Mouse (Mus musculus): Measurements from ENCODE around the gene Hoxb4.

Hoxb4 gene

GRCm38 (mm10) chr11:96313806-96314428, 4.2 kb upstream of the Hoxb4 start:
- peak in 1 of 2 experiments; percentile 23 for DNase-seq (ENCODE audit: low spot score in 2 of 2)

GRCm38 (mm10) chr11:96314671-96315343, 3.3 kb upstream of the Hoxb4 start:
- DNase-seq (ENCODE audit: low spot score in 2 of 2), result peak in 1 of 2 experiments; percentile 53

GRCm38 (mm10) chr11:96315344-96315681, 2.8 kb upstream of the Hoxb4 start:
- peak in 1 of 2 experiments; percentile 52 for DNase-seq (ENCODE audit: low spot score in 2 of 2)

- peak in 1 of 2 experiments; percentile 9 for DNase-seq (ENCODE audit: low spot score in 2 of 2)
Observed at GRCm38 (mm10) chr11:96316696-96317607, 1.1 kb upstream of the Hoxb4 start.

GRCm38 (mm10) chr11:96318368-96319070, 452 bp downstream of the Hoxb4 start:
- DNase-seq (ENCODE audit: low spot score in 2 of 2), result peak; percentile 48 to 61

- DNase-seq (ENCODE audit: low spot score in 2 of 2), result peak in 1 of 2 experiments; percentile 26
Observed at GRCm38 (mm10) chr11:96319071-96319902, 1.2 kb downstream of the Hoxb4 start.

- peak in 1 of 2 experiments; percentile 58 for DNase-seq (ENCODE audit: low spot score in 2 of 2)
Observed at GRCm38 (mm10) chr11:96319910-96320309, 1.8 kb downstream of the Hoxb4 start.

- DNase-seq (ENCODE audit: low spot score in 2 of 2), result peak in 1 of 2 experiments; percentile 16
Observed at GRCm38 (mm10) chr11:96320688-96321087, 2.6 kb downstream of the Hoxb4 start.

- no peak for DNase-seq (ENCODE audit: low spot score in 2 of 2)
Observed at GRCm38 (mm10) chr11:96321846-96322245, 3.8 kb downstream of the Hoxb4 start.

GRCm38 (mm10) chr11:96322738-96323137, 4.7 kb downstream of the Hoxb4 start:
- DNase-seq (ENCODE audit: low spot score in 2 of 2), result no peak

GRCm38 (mm10) chr11:96323154-96323553, 5.1 kb downstream of the Hoxb4 start, which contains the start of gene Hoxb3:
Gene Hoxb3, plus strand, starts transcription at chr11:96323326.
- no peak for DNase-seq (ENCODE audit: low spot score in 2 of 2)

GRCm38 (mm10) chr11:96324125-96324524, 6.1 kb downstream of the Hoxb4 start:
- DNase-seq (ENCODE audit: low spot score in 2 of 2), result no peak

GRCm38 (mm10) chr11:96324965-96325364, 6.9 kb downstream of the Hoxb4 start:
- DNase-seq (ENCODE audit: low spot score in 2 of 2), result no peak

GRCm38 (mm10) chr11:96325747-96326212, 7.7 kb downstream of the Hoxb4 start:
- no peak for DNase-seq (ENCODE audit: low spot score in 2 of 2)

- DNase-seq (ENCODE audit: low spot score in 2 of 2), result no peak
Observed at GRCm38 (mm10) chr11:96326705-96327104, 8.6 kb downstream of the Hoxb4 start.

- no peak for DNase-seq (ENCODE audit: low spot score in 2 of 2)
Observed at GRCm38 (mm10) chr11:96327122-96327521, 9.1 kb downstream of the Hoxb4 start.

- DNase-seq (ENCODE audit: low spot score in 2 of 2), result no peak
Observed at GRCm38 (mm10) chr11:96327750-96328149, 9.7 kb downstream of the Hoxb4 start.

GRCm38 (mm10) chr11:96328605-96329004, 10.5 kb downstream of the Hoxb4 start:
- DNase-seq (ENCODE audit: low spot score in 2 of 2), result no peak

- DNase-seq (ENCODE audit: low spot score in 2 of 2), result no peak
Observed at GRCm38 (mm10) chr11:96332105-96332504, 14.0 kb downstream of the Hoxb4 start.

GRCm38 (mm10) chr11:96332618-96333032, 14.6 kb downstream of the Hoxb4 start:
- DNase-seq (ENCODE audit: low spot score in 2 of 2), result no peak
